Mouse (Mus musculus) limb, embryonic 13.5 days (tissue): ENCODE results near the gene Mptx2. TPM values are rescaled to one million over a fixed set of nuclear protein-coding genes. Genes with fewer than 3 reads are reported as not detected.
"Not testable (repeated sequence)": the region's sequence is repeated elsewhere in the genome, so short reads cannot be mapped to it uniquely, and the experiment has no call there.

Experiments used
- ATAC-seq: fragments of 200-750 bp; cut with Nextera tagmentation; 2 replicates; pipeline ENCODE4 v1.8.0; 2017; ENCODE audit warnings: low read depth, moderate number of reproducible peaks, moderate TSS enrichment; ENCODE audit not compliant: low FRiP score
- H3K27ac ChIP-seq: fragments of 300-500 bp; sonication (generic); 2 replicates; pipeline ENCODE4 v1.5.1; 2015; ENCODE audit warnings: inconsistent platforms, mild to moderate bottlenecking, moderate library complexity
- H3K27me3 ChIP-seq: fragments of 300-500 bp; sonication (generic); 2 replicates; pipeline ENCODE4 v1.6.1; 2015; ENCODE audit warnings: mild to moderate bottlenecking, inconsistent platforms
- H3K36me3 ChIP-seq: fragments of 300-500 bp; sonication (generic); 2 replicates; pipeline ENCODE4 v1.6.1; 2015; ENCODE audit warnings: inconsistent platforms, mild to moderate bottlenecking, moderate library complexity
- H3K4me1 ChIP-seq: fragments of 300-500 bp; sonication (generic); 2 replicates; pipeline ENCODE4 v1.6.1; 2015; ENCODE audit warnings: inconsistent platforms
- H3K4me2 ChIP-seq: fragments of 300-500 bp; sonication (generic); replicated peaks from 2 replicates; pipeline ENCODE4 v1.6.1; 2015; ENCODE audit warnings: inconsistent platforms, mild to moderate bottlenecking, moderate library complexity
- H3K4me3 ChIP-seq: fragments of 300-500 bp; sonication (generic); 2 replicates; pipeline ENCODE4 v1.5.1; 2015; ENCODE audit warnings: moderate library complexity, mild to moderate bottlenecking, inconsistent platforms
- H3K9ac ChIP-seq: fragments of 300-500 bp; sonication (generic); 2 replicates; pipeline ENCODE4 v1.6.1; 2015; ENCODE audit warnings: mild to moderate bottlenecking, inconsistent platforms
- H3K9me3 ChIP-seq: fragments of 300-500 bp; sonication (generic); 2 replicates; pipeline ENCODE4 v1.6.1; 2016; ENCODE audit warnings: inconsistent platforms
- WGBS: fragments of 180-500 bp; shearing (Covaris S2); methylation state at CpG from one replicate; pipeline ENCODE4 v1.1.7; 2015; 5-methylcytosine and 5-hydroxymethylcytosine counted together
- polyA plus RNA-seq: library from polyadenylated mRNA; unstranded; fragments of >200 nt; fragmentation: Nextera tagmentation; extraction: Ambion mirVana; gene quantifications from 2 replicates; pipeline ENCODE4 v1.2.1, GENCODE M21; 2015

The Mptx2 gene
- polyA plus RNA-seq, 1 experiment from 2014 or later = not detected

GRCm38 (mm10) chr1:173249888-173250287 is 27.7 kb downstream of the Mptx2 start:
- 93% methylated on average over 3 of the region's 3 CpGs for WGBS
- Histone ChIP-seq H3K9me3 (no peaks in the 10 kb centered on the region), H3K27me3 (no peaks in the 10 kb centered on the region), H3K27ac (no peak overlapping the region), H3K9ac (no peak overlapping the region), H3K4me1 (no peaks in the 10 kb centered on the region), H3K4me2 (no peak overlapping the region), H3K36me3 (no peaks in the 10 kb centered on the region), H3K4me3 (no peak overlapping the region)
- ATAC-seq = no peak

- not testable (repeated sequence) for ATAC-seq, H3K27me3 ChIP-seq, H3K4me3 ChIP-seq, H3K4me1 ChIP-seq, H3K9me3 ChIP-seq, H3K27ac ChIP-seq, H3K36me3 ChIP-seq, H3K9ac ChIP-seq, H3K4me2 ChIP-seq
- 85% methylated on average over 1 of the region's 1 CpGs for WGBS
Observed at GRCm38 (mm10) chr1:173237004-173237403, 40.6 kb downstream of the Mptx2 start.

GRCm38 (mm10) chr1:173227081-173227480 is 50.5 kb downstream of the Mptx2 start, which contains the start of gene Fcer1a:
Fcer1a (minus strand) TSS chr1:173227214.
- Histone ChIP-seq H3K27ac (no peak within 1 kb of the TSS), H3K9ac (no peak within 1 kb of the TSS), H3K4me2 (no peak within 1 kb of the TSS), H3K9me3 (no peaks in the 10 kb centered on the region), H3K27me3 (no peaks in the 10 kb centered on the region), H3K36me3 (no peaks in the 10 kb centered on the region), H3K4me3 (no peak within 1 kb of the TSS), H3K4me1 (no peaks in the 10 kb centered on the region)
- WGBS = 74% methylated on average over 2 of the region's 2 CpGs
- ATAC-seq = no peak

Other genes with a start within 250 kb of the Mptx2 start
- not detected in 2 replicates for gene Olfr1408, start 140.4 kb downstream of the Mptx2 start, polyA plus RNA-seq
- gene Olfr1406, start 87.1 kb downstream of the Mptx2 start, polyA plus RNA-seq = not detected in 2 replicates
- gene Olfr218, start 80.0 kb downstream of the Mptx2 start, polyA plus RNA-seq = not detected in 2 replicates
- not detected in 2 replicates for gene Olfr1404, start 65.4 kb downstream of the Mptx2 start, polyA plus RNA-seq
- not detected in 2 replicates for gene Fcer1a, start 50.6 kb downstream of the Mptx2 start, polyA plus RNA-seq
- not detected in 2 replicates for gene Olfr418, start 11.8 kb downstream of the Mptx2 start, polyA plus RNA-seq
- 0.57 and 0.66 TPM in 2 replicates for gene Ackr1, start 56.0 kb upstream of the Mptx2 start, polyA plus RNA-seq
- gene Aim2, start 73.1 kb upstream of the Mptx2 start, polyA plus RNA-seq = 1.1 and 1.3 TPM in 2 replicates
- gene Cadm3, start 89.9 kb upstream of the Mptx2 start, polyA plus RNA-seq = 0.67 and 0.86 TPM in 2 replicates
- gene Ifi206, start 213.3 kb upstream of the Mptx2 start, polyA plus RNA-seq = not detected in 2 replicates